Mouse (Mus musculus) spleen, adult 12 weeks (tissue): Measurements from ENCODE around the gene Ctnna3.
"Not testable (repeated sequence)": the region's sequence is repeated elsewhere in the genome, so short reads cannot be mapped to it uniquely, and the experiment has no call there.

Experiments used
- DNase-seq: peaks from one replicate; pipeline ENCODE4 v3.0.0; 2022; ENCODE audit warnings: low spot score

The Ctnna3 gene

DNA sequence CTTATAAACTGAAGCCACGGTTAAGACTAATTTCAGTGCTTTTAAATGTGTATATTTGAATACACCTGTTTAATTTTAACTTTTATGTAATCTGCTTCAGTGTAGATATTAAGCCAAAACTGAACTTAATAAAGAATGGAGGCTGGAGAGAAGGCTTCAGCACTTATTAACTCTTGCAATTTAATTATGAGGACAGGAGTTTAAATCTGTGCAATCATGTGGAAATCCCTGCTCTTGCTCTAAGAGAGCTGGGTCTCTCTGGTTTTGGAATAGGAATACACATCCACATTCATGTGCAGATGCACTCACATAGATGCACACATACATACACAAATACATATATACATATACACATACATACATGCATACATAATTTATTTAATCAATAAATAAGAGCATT, 1468.8 kb downstream of the Ctnna3 start:
- DNase-seq, result no peak

GRCm38 (mm10) chr10:64901726-64902125, 1471.8 kb downstream of the Ctnna3 start:
- no peak for DNase-seq

DNA sequence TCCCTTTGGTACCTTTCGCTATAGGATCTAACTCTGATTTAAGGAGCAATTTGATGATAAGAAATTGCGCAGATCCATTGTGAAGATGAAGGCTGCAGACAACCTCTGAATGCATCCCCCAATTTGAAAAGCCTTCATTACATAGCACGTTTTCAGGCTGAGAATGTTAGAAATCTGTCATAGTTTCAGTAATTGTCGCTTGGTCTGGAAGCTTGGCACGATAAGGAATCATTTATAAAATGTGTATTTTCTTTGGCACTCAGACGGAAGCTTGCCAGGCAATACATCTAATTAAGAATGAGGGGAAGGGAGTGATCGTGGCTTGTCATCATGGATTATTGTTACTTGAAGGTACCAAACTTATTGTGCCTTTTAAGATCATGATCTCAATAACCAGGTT, 1511.1 kb downstream of the Ctnna3 start:
- no peak for DNase-seq

- DNase-seq, result no peak
Measured at GRCm38 (mm10) chr10:64958391-64958790, 1528.5 kb downstream of the Ctnna3 start.

GRCm38 (mm10) chr10:64992871-64993270, 1563.0 kb downstream of the Ctnna3 start:
- DNase-seq, result no peak

DNA sequence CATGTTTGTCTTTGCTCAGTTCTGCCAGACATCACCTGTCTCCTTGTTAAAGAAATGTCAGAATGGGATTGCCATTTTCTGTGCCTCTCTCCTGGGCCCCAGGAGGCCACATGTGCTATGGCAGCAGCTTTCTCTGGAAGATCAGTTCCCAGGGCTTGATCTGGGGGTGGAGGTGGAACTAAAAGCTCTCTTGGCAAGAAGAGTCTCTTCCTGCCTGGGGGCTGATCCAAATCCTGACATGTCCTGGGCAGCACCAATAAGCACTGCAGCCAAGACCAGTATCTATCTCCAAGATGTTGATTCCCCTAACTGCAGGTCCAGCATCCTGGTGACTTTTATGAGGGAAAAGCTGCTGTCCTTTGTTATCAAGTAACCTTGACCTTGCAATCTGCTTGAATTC, 1583.6 kb downstream of the Ctnna3 start:
- no peak for DNase-seq

DNA sequence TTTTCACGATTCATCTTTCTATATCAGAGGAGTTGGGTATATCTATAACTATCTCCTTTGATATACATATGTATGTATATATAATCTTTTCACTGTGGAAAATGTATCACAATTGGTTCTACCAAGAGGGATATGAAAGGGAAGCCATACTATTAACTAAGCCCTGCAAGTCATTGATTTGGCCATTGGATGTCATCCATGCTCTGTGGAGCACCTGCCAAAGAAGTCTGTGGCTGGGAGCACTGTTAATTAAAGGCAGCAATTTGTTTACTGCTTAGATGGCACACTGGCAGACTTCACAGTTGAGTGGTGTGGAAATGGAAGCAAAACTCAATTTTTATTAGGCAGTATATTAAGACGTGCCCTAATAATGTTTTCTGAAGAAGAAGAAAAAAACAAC, 1592.8 kb downstream of the Ctnna3 start:
- no peak for DNase-seq

DNA sequence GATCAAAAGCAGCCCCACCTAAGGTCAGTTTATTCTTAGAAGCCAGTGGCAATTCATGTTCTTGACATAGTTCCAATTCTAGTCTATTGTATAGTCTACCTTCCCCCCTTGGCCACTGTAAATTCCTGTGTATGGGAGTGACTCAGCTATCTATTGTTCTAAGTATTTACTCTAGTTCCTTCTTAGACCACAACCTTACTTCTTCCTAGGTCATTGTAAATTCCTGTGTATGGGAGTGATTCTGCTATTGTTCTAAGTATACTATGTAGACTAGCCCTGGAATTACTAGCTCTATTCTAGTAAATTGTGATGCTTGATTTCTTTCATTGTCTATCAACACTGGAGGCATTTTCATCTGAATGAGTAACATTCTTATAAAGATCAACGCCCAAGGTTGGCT, 1603.6 kb downstream of the Ctnna3 start:
- DNase-seq, result not testable (repeated sequence)
